Mouse (Mus musculus) urinary bladder, postnatal 36 days (tissue): ENCODE results near the gene Cep290.
"Not testable (repeated sequence)": the region's sequence is repeated elsewhere in the genome, so short reads cannot be mapped to it uniquely, and the experiment has no call there.

ENCODE experiments used
- DNase-seq, 2 experiments: peaks; one replicate each; pipeline ENCODE4 v3.0.0; 2022; ENCODE audit warnings: low spot score in 2 of 2, mixed read lengths in 1 of 2

Gene Cep290

GRCm38 (mm10) chr10:100487097-100487978, at the start of gene Cep290, which contains the start of gene Tmtc3:
Cep290 (plus strand) TSS chr10:100487558.
Tmtc3 (minus strand) TSS chr10:100487350.
- peak; percentile 91 to 96 for DNase-seq

DNA sequence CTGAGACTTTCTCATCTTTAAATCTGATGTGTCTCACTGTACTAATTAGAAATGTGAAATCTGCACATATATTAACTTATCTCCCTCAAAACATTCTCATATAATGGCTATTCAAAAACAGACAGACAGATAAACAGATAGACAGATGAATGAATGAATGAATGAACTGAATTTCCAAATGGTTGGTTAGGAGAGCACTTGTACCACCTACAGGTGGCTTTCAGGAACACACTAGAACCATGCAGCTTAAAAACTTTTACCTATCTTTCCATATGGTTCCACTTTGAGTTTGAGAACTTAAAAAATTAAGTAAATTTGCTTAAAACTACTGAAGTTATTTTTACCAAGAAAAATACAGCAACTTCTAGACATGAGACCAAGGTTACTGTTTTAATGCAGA, 38.0 kb upstream of the Cep290 start:
- no peak for DNase-seq

- DNase-seq = no peak
These were observed 26.8 kb upstream of the Cep290 start for GRCm38 (mm10) chr10:100460515-100460914.

DNA sequence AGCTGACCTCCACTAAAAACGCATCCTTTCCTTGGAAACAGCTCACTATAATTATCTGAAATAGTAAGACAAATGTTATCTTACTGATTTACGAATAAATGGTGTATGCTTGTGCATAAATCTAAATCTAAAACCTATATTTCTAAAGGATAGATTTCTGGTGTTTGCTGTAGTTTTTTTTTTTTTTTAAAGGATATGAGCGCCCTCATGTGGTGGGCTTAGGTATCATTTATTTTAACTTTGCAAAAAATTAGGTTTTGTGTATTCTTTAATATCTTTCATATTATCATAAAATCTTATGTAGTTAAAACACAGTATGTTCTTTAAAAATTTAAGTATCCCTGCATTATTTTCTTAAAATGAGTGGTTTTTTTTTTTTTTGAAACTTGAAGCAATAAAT, 12.3 kb upstream of the Cep290 start:
- no peak for DNase-seq

DNA sequence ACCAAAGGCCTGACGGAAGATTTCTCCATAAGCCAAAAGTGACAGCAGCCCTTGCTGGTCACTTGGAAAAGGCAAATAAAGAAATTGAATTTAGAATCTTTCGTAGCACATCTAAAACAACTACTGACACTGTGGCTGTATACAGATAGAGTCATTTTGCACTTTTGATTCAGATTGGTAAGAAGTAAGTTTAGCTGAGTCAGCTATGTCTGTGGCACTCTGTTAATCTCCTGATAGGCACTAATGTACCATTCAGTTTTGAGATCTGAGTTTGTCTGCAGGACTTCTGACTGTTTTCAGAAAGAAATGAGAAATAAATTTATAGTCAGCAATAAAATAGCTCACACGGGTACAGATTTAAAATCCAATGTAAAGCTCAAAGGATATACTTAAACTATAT, 7.8 kb upstream of the Cep290 start:
- DNase-seq = no peak

DNA sequence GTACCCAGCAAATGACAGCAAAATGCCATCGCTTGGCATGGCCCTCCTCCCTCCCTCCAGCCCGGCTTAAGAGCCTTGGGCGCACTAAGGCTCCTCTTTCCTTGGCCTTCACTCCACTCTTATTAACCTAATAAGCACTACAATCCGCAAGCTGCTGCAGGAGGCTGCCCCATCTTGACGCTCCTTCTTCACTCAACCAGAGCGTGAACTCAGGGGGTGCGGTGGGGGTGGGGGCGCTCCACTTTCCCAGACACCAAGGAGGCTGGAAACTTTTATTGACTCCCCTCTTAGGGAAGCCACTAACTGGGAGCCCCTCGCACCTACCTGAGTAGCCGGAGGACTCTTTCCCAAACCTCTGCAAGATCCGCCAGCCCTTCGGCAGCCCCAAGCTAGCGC, 659 bp upstream of the Cep290 start:
- no peak for DNase-seq

DNA sequence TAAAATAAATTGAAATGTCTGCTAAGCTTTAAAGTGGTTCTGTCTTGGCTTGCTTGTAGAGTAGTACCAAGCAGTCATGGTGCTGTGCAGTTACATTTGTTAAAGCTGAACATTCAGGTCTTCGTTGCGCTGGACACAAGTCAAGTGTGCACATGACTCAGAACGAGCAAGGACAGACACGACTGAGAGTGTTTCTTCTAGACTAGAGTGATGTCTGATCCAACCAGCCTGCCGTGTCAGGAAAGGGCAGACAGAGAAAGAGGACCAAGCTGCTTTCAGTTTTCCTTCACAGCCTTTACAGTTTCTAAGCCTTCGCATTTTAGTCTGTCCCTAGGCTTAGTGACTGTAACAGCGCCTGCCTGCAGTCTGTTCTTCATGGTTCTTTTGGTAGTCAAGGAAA, 4.6 kb downstream of the Cep290 start:
- no peak for DNase-seq

DNA sequence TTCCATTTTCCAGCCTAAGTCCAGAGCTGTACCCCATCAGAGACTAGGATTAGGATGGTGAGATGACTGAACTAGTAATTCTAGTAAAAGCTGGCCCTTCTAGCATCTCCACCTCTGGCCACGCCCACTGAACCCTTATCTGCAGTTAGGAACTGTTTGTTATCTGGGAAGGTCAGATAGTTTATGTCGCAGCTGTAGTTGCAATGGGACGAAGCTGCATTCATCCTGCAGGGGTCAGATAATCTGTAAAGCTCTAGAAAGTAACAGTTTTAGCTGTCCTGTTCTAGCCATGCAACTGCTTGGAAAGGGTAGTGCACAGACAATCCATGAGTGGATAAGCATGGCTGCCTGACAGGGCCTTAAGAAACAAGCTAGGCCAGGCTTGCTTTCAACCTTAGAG, 11.0 kb downstream of the Cep290 start:
- DNase-seq = no peak

- DNase-seq = no peak
These were observed 20.8 kb downstream of the Cep290 start for GRCm38 (mm10) chr10:100508170-100508569.

- DNase-seq = no peak
These were observed 34.3 kb downstream of the Cep290 start for GRCm38 (mm10) chr10:100521617-100522016.

DNA sequence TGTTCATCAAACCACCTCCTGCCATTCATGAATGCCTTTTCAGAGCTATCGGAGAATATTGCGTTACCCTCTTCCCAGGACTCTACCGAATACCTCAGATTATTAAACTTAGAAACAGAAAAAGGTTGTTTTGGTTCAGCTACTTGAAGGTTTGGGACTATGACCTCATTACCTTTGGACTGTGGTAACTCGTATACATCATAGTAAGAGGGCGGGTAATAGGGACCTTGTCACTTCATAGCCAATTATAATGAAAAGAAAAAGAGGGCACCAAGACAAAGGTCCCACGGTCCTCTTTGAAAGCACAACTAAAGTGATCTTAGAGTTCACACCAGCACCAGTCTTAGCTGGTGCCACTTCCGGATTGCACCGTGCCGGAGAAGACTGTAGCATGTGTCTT, 35.0 kb downstream of the Cep290 start:
- no peak for DNase-seq

DNA sequence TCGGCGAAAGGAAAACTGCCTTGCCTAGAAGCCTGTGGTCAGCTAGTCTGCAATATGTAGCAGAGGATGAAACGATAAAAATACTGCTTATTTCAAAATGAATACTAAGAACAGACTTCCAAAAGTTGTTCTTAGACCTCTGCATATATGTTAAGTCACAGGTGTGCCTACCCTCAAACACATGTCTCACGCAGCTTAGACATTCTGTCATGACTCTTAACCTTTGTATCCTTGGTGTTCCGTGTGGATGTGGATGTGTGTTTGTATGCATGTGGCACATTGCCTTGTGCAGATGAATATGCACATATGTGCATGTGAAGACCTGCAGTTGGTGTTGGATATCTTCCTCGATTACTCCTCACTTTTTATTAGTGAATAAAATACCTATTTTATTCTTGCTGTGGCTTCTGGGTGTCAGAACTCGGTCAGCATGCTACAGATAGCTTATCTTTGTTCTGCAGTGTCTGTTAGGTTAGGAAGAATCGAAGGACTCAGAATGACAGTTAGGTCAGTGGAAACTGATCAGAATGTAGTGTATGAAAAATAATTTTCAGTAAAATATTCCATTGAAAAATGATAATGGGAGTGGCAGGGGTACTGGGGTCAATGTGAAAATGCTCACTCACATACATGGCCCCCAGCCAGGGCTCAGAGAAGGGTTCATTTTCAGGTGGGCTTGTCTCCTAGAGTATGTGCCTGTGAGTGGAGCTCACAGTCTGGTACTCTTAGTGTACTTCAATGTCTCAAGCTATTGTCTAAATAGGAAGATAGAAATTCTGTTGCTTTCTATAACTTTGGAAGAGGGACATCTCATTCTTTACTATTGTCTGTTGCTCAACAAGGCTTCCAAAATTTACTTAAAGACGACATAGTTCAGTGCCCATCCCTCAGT, 37.4 kb downstream of the Cep290 start:
- no peak for DNase-seq

DNA sequence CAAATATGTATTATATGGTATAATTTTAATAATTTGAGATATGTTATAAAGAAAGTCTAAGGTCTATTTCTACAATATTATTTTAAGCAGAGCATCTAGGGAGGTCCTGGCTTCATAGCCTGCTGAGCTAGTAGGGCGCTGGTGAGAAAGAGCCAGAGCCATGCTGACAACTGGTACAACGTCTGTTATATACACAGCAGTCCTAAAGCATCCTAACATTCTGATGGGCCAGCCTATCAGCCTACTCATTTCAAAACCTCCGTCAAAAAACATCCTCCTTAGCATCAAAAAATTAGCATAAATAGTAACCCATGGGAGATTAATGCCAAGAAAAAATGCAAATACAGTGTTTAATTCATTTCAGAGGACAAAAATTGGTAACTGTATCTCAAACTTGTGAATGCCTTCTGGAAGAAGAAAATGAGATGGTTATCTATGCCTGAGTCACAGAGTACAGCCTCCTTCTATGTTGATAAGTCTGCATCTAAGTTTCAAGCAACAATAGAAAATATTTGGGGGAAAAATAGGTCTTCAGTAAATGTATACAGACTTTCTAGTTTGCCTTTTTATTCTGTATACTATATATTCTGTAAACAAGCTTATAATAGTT, 69.3 kb downstream of the Cep290 start:
- no peak for DNase-seq

- not testable (repeated sequence) for DNase-seq
These were observed 73.0 kb downstream of the Cep290 start for GRCm38 (mm10) chr10:100560194-100560883.

GRCm38 (mm10) chr10:100564112-100564511, 76.8 kb downstream of the Cep290 start:
- DNase-seq = no peak

GRCm38 (mm10) chr10:100571707-100572106, 84.3 kb downstream of the Cep290 start:
- no peak for DNase-seq

- no peak for DNase-seq
These were observed 87.3 kb downstream of the Cep290 start for GRCm38 (mm10) chr10:100574505-100575149.

- DNase-seq = no peak
These were observed 87.9 kb downstream of the Cep290 start for GRCm38 (mm10) chr10:100575294-100575693.

GRCm38 (mm10) chr10:100584178-100584577, 96.8 kb downstream of the Cep290 start:
- DNase-seq = no peak

DNA sequence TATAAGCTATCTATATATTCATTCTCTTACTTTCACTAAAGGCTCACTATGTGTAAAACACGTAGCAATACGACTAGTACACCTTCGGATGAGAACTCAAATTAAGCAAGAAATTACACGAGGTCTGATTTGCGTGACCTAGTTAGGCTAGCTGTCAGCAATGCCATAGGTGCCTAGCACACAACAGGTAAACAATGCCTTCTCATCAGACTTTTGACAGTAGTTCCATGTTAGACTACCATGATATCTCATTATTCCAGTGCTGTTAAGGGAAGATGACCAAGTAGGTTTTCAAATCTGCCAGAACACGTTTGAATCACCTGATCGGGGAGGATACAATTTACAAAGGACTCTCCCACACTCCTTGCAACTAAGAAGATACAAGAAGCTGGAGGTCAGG, 101.2 kb downstream of the Cep290 start:
- no peak for DNase-seq

DNA sequence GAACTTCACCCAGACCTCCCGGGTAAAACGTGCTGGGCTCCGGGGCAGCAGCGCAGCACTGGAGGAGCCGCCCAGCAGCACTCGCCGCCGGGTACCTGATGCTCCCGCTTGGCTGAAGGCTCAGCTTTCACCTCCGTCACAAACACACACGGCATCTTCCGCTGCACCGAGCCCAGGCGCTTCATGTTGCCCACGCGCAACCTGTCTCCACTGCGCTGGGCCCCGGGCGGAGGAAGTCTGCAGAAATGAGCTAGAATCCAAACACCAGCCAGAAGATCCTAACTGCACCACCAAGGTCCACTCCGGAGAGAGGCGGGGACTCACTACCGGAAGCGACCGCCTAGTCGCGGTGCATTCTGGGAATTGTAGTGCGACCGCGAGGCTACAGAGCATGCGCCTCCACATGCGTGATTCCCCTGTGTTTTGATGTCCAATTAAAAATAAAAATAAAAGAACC, 101.6 kb downstream of the Cep290 start:
- peak; percentile 85 to 88 for DNase-seq
